ENCODE assay signal across 16 mouse cellular contexts in genomic region chr5:140374226-140374625, GRCm38 (mm10). TPM values are rescaled to one million over a fixed set of nuclear protein-coding genes. Genes with fewer than 3 reads are reported as not detected.
DNase-seq lines count a peak whose midpoint lies in the region; ATAC-seq lines count a peak whose summit lies in the region.
"Had no signal": no experiment of that assay in that cellular context is flagged by ENCODE, and none has a peak within 500 bp of the region (broad histone marks: within the 10 kb centered on the region; RNA-seq: fewer than 3 reads in every experiment).

No protein-coding gene starts in this region.

- no peaks in the 10 kb centered on the region for H3K4me1 ChIP-seq in forebrain, embryonic 14.5 days (ENCODE audit: control insufficient read depth, insufficient read depth, low read length)
- H3K4me1 ChIP-seq in forebrain, embryonic 10.5 days: peaks cover 15% of the 10 kb centered on the region

- H3K4me2 ChIP-seq in forebrain, embryonic 14.5 days (ENCODE audit: low read length): no peak overlapping the region
- H3K4me2 ChIP-seq: heart, embryonic 13.5 days; liver, embryonic 13.5 days had no signal

- ATAC-seq in forebrain, embryonic 14.5 days: no peak
- ATAC-seq: inflammation-experienced regulatory T-cells, adult 6 months had no signal

- 30% methylated on average over 3 of the region's 3 CpGs for WGBS in forebrain, embryonic 14.5 days
- 85% methylated on average over 3 of the region's 3 CpGs for WGBS in forebrain, embryonic 10.5 days

- no peak overlapping the region for H3K9ac ChIP-seq in forebrain, embryonic 14.5 days (ENCODE audit: low read length)
- H3K9ac ChIP-seq: heart, embryonic 13.5 days; liver, embryonic 13.5 days had no signal

- H3K27me3 ChIP-seq in forebrain, embryonic 14.5 days (replicated peaks; ENCODE audit: control insufficient read depth, insufficient read depth, low read length): no peaks in the 10 kb centered on the region
- H3K27me3 ChIP-seq in forebrain, embryonic 10.5 days (ENCODE audit: poor library complexity, severe bottlenecking): no peaks in the 10 kb centered on the region
- no peaks in the 10 kb centered on the region for H3K27me3 ChIP-seq in splenic B cell, adult 2 months (ENCODE audit: control insufficient read depth, insufficient read depth, low read length, poor library complexity, severe bottlenecking)
- H3K27me3 ChIP-seq: heart, embryonic 13.5 days; liver, embryonic 13.5 days had no signal

- no peaks in the 10 kb centered on the region for H3K36me3 ChIP-seq in forebrain, embryonic 14.5 days (ENCODE audit: control insufficient read depth, insufficient read depth, low read length)
- no peaks in the 10 kb centered on the region for H3K36me3 ChIP-seq in forebrain, embryonic 10.5 days (replicated peaks)
- H3K36me3 ChIP-seq in splenic B cell, adult 2 months (ENCODE audit: control insufficient read depth, insufficient read depth, low read length, poor library complexity, severe bottlenecking): peaks cover 1% of the 10 kb centered on the region; the same call in 1 of the 2 replicates
- H3K36me3 ChIP-seq: heart, embryonic 13.5 days; liver, embryonic 13.5 days had no signal

- no peaks in the 10 kb centered on the region for H3K9me3 ChIP-seq in forebrain, embryonic 14.5 days (replicated peaks; ENCODE audit: control insufficient read depth, low read length)
- no peaks in the 10 kb centered on the region for H3K9me3 ChIP-seq in forebrain, embryonic 10.5 days
- H3K9me3 ChIP-seq: heart, embryonic 13.5 days; liver, embryonic 13.5 days had no signal

- H3K27ac ChIP-seq in forebrain, embryonic 14.5 days (ENCODE audit: low read depth, low read length): no peak overlapping the region
- H3K27ac ChIP-seq in forebrain, embryonic 10.5 days: no peak overlapping the region
- H3K27ac ChIP-seq: heart, embryonic 13.5 days; liver, embryonic 13.5 days had no signal

- H3K4me3 ChIP-seq in forebrain, embryonic 14.5 days (ENCODE audit: low read depth, low read length): no peak overlapping the region
- no peak overlapping the region for H3K4me3 ChIP-seq in forebrain, embryonic 10.5 days
- H3K4me3 ChIP-seq: heart, embryonic 13.5 days; liver, embryonic 13.5 days had no signal

- peak; percentile 42 for DNase-seq in forebrain, embryonic 14.5 days (ENCODE audit: low spot score)
- DNase-seq in forebrain, embryonic 10.5 days (ENCODE audit: extremely low spot score, low spot score): no peak
- DNase-seq in left cerebral cortex, postnatal 14 days (ENCODE audit: low spot score in 2 of 2): peak; percentile 48 to 76
- DNase-seq in left cerebral cortex, postnatal 4 days: no peak
- DNase-seq in spleen, adult 12 weeks (ENCODE audit: low spot score): peak; percentile 21
- DNase-seq in spleen, postnatal 14 days (ENCODE audit: low spot score in 2 of 2): no peak
- peak; percentile 93 for DNase-seq in splenic B cell, adult 2 months (ENCODE audit: low read depth, low spot score)
- no peak for DNase-seq in adipocyte (ENCODE audit: low spot score)
- DNase-seq: adrenal gland, adult 8-10 months; cerebellum, adult 11-12 months; gastrocnemius, postnatal 10 days; kidney, postnatal 4 days; liver, embryonic 13.5 days; thymus, postnatal 36 days had no signal

- intact Hi-C loops in left cerebral cortex, postnatal 14 days (cut with DNase I): no loop called here
- intact Hi-C loops in left cerebral cortex, postnatal 4 days (cut with DNase I): no loop called here

RNA-seq across cellular contexts. Expression of gene Snx8, which starts 14.8 kb away (rescaled TPM):
- 7.9 and 9.4 TPM in 2 replicates for polyA plus RNA-seq in forebrain, embryonic 14.5 days (2014; fragmentation: Nextera tagmentation; extraction: Ambion mirVana)
- 27.3 and 28.9 TPM in 2 replicates for polyA plus RNA-seq in forebrain, embryonic 10.5 days (2016; fragmentation: Nextera tagmentation; extraction: Ambion mirVana)
- 10 to 100 TPM; 15.7 to 18.8 TPM for total RNA-seq in left cerebral cortex, postnatal 14 days (2021)
- 10 to 100 TPM; 26.8 to 30.5 TPM for total RNA-seq in left cerebral cortex, postnatal 4 days (2021)

RNA-seq across cellular contexts. Expression of gene Mrm2, which starts 42.5 kb away (rescaled TPM):
- polyA plus RNA-seq in forebrain, embryonic 14.5 days (2014; fragmentation: Nextera tagmentation; extraction: Ambion mirVana): 24.5 and 28.3 TPM in 2 replicates
- 22.9 TPM in 2 replicates for polyA plus RNA-seq in forebrain, embryonic 10.5 days (2016; fragmentation: Nextera tagmentation; extraction: Ambion mirVana)
- 10 to 100 TPM in 1 of 2 experiments, 1 to 10 TPM in 1; 9.7 to 11.2 TPM for total RNA-seq in left cerebral cortex, postnatal 14 days (2021)
- total RNA-seq in left cerebral cortex, postnatal 4 days (2021): 10 to 100 TPM; 10.2 to 11.3 TPM

RNA-seq across cellular contexts. Expression of gene Eif3b, which starts 44.9 kb away (rescaled TPM):
- polyA plus RNA-seq in forebrain, embryonic 14.5 days (2014; fragmentation: Nextera tagmentation; extraction: Ambion mirVana): 97.8 and 107 TPM in 2 replicates
- polyA plus RNA-seq in forebrain, embryonic 10.5 days (2016; fragmentation: Nextera tagmentation; extraction: Ambion mirVana): 155 and 165 TPM in 2 replicates
- 100 to 1,000 TPM; 108 to 109 TPM for total RNA-seq in left cerebral cortex, postnatal 14 days (2021)
- 100 to 1,000 TPM; 124 to 127 TPM for total RNA-seq in left cerebral cortex, postnatal 4 days (2021)

RNA-seq across cellular contexts. Expression of gene Nudt1, which starts 52.8 kb away (rescaled TPM):
- 18.3 and 24.5 TPM in 2 replicates for polyA plus RNA-seq in forebrain, embryonic 14.5 days (2014; fragmentation: Nextera tagmentation; extraction: Ambion mirVana)
- 57.4 TPM in 2 replicates for polyA plus RNA-seq in forebrain, embryonic 10.5 days (2016; fragmentation: Nextera tagmentation; extraction: Ambion mirVana)
- total RNA-seq in left cerebral cortex, postnatal 14 days (2021): 1 to 10 TPM; 5.9 to 7.2 TPM
- 1 to 10 TPM; 7.1 to 8.3 TPM for total RNA-seq in left cerebral cortex, postnatal 4 days (2021)

RNA-seq across cellular contexts. Expression of gene Mad1l1, which starts 52.9 kb away (rescaled TPM):
- 29.2 and 32.4 TPM in 2 replicates for polyA plus RNA-seq in forebrain, embryonic 14.5 days (2014; fragmentation: Nextera tagmentation; extraction: Ambion mirVana)
- polyA plus RNA-seq in forebrain, embryonic 10.5 days (2016; fragmentation: Nextera tagmentation; extraction: Ambion mirVana): 60.8 and 62.7 TPM in 2 replicates
- total RNA-seq in left cerebral cortex, postnatal 14 days (2021): 10 to 100 TPM; 18.9 to 19.4 TPM
- 10 to 100 TPM; 24.1 to 24.7 TPM for total RNA-seq in left cerebral cortex, postnatal 4 days (2021)

Comparison
In these comparisons a context has a peak if more than half of its experiments do, and no peak if none do; other contexts are left out.
1. DNase-seq: peak in forebrain, embryonic 14.5 days (single experiment), left cerebral cortex, postnatal 14 days (2 of 2), spleen, adult 12 weeks (single experiment) and splenic B cell, adult 2 months (single experiment); none in forebrain, embryonic 10.5 days (single experiment), left cerebral cortex, postnatal 4 days (single experiment), spleen, postnatal 14 days (0 of 2) and adipocyte (single experiment).